Mouse (Mus musculus) heart, postnatal 0 days (tissue): ENCODE results near the gene Prdm16. TPM values are rescaled to one million over a fixed set of nuclear protein-coding genes. Genes with fewer than 3 reads are reported as not detected.

Experiments used
- ATAC-seq: fragments of 200-750 bp; cut with Nextera tagmentation; 2 replicates; pipeline ENCODE4 v1.8.0; 2017; ENCODE audit warnings: low read depth, moderate number of reproducible peaks, moderate library complexity; ENCODE audit not compliant: insufficient read depth
- DNase-seq: peaks from one replicate; pipeline ENCODE4 v3.0.0-alpha.2; 2016; ENCODE audit warnings: low spot score
- H3K27ac ChIP-seq: fragments of 300-500 bp; sonication (generic); 2 replicates; pipeline ENCODE4 v1.5.1; 2014; ENCODE audit warnings: low read depth, mild to moderate bottlenecking
- H3K27me3 ChIP-seq: fragments of 300-500 bp; sonication (generic); 2 replicates; pipeline ENCODE4 v1.6.1; 2014; ENCODE audit warnings: low read length, mixed read lengths; ENCODE audit not compliant: control insufficient read depth, insufficient read depth
- H3K36me3 ChIP-seq: fragments of 300-500 bp; sonication (generic); replicated peaks from 2 replicates; pipeline ENCODE4 v1.6.1; 2014; ENCODE audit warnings: low read length, mixed read lengths; ENCODE audit not compliant: control insufficient read depth, insufficient read depth
- H3K4me1 ChIP-seq: fragments of 300-500 bp; sonication (generic); 2 replicates; pipeline ENCODE4 v1.6.1; 2014; ENCODE audit warnings: antibody characterized with exemption; ENCODE audit not compliant: control insufficient read depth, insufficient read depth
- H3K4me2 ChIP-seq: fragments of 300-500 bp; sonication (generic); 2 replicates; pipeline ENCODE4 v1.6.1; 2014; ENCODE audit warnings: low read depth, mild to moderate bottlenecking, low read length, moderate library complexity
- H3K4me3 ChIP-seq: fragments of 300-500 bp; sonication (generic); 2 replicates; pipeline ENCODE4 v1.5.1; 2014; ENCODE audit warnings: low read depth, low read length
- H3K9ac ChIP-seq: fragments of 300-500 bp; sonication (generic); replicated peaks from 2 replicates; pipeline ENCODE4 v1.6.1; 2014; ENCODE audit warnings: low read depth, low read length, mixed read lengths
- H3K9me3 ChIP-seq: fragments of 300-500 bp; sonication (generic); replicated peaks from 2 replicates; pipeline ENCODE4 v1.6.1; 2016; ENCODE audit warnings: low read length; ENCODE audit not compliant: control insufficient read depth
- CTCF ChIP-seq: IDR thresholded peaks from 2 replicates; pipeline ENCODE4 v1.5.1; 2016; ENCODE audit warnings: antibody characterized with exemption, control low read depth, low read depth
- EP300 ChIP-seq: IDR thresholded peaks from 2 replicates; pipeline ENCODE4 v1.6.1; 2016; ENCODE audit warnings: antibody characterized with exemption, low read depth
- WGBS: fragments of 180-500 bp; shearing (Covaris S2); extraction: QIAGEN DNeasy Blood & Tissue Kit; methylation state at CpG from one replicate; pipeline ENCODE4 v1.1.7; 2014; 5-methylcytosine and 5-hydroxymethylcytosine counted together
- polyA plus RNA-seq: library from polyadenylated mRNA; unstranded; fragments of >200 nt; fragmentation: Nextera tagmentation; extraction: Ambion mirVana; gene quantifications from 2 replicates; pipeline ENCODE4 v1.2.1, GENCODE M21; 2015
- total RNA-seq: library from RNA; depleted of rRNA; stranded (reverse); fragments of >200 nt; gene quantifications from 2 replicates; pipeline ENCODE4 v1.2.3, GENCODE M21; 2014; ENCODE audit warnings: low replicate concordance

The Prdm16 gene
- total and polyA plus RNA-seq, 2 experiments from 2014 or later = 9.3 to 14.7 TPM

DNA sequence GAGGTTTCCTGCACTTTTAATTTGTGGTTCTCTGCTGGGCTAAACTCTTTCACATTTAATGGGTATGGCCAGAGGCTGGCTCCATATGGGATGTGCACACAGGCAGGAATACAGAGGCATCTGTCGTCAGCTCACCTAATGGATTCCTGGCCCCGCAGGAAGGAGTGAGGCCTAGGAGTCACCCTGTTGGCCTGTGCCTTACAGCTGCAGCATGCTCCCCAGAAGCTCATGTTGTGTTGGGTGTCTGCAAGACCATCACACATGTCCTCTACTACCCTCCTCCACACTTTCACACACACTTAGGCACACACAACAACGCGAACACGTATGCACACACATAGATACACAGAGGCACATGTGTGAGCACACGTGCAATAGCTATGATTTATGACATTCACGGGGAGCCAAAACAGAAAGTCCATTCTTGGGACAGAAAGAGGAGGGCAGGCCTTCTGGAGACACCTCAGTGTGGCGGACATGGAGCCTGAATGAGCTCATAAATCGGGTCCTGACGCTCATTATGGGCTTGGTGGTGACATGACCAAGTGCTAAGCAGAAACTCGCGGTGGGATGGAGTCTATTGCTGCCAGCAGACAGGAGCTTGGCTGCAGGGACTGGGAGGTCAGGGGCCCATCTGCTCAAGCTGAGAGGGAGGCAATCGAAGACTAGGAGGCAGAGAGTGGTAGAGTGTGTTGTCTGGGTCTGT lies 265.0 kb downstream of the Prdm16 start:
- Histone ChIP-seq H3K27ac (no peak overlapping the region), H3K4me1 (0 out of 2 replicates have a peak, but pooled peaks cover 4% of the 10 kb centered on the region), H3K36me3 (no peaks in the 10 kb centered on the region), H3K9me3 (no peaks in the 10 kb centered on the region), H3K4me2 (no peak overlapping the region), H3K27me3 (no peaks in the 10 kb centered on the region), H3K9ac (no peak overlapping the region), H3K4me3 (no peak overlapping the region)
- ATAC-seq = no peak; the same call in 1 of the 2 replicates
- 56% methylated on average over 13 of the region's 13 CpGs for WGBS
- no peak for DNase-seq
- no peak for TF ChIP-seq EP300
- no peak for TF ChIP-seq CTCF

DNA sequence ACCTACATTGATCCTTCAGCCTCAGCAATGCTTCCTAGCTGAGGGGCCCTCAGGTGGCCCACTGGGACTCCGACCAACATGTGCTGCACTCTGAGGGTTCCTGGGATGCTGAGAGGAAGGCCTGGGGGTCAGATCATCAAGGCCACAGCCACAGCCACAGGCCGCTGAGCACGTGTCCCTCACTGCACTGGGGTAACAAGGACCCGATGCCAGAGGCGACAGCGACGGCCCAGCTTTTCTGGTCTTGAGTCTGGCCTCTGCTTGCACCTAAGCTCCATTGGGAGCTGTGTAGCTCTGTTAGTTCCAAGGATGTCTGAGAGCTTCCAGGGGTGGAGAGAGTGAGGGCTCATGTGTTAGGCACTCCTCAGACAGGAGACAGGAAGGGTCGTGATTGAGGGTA lies 265.8 kb downstream of the Prdm16 start:
- no peak overlapping the region for H3K27ac ChIP-seq
- H3K4me2 ChIP-seq = no peak overlapping the region
- no peak overlapping the region for H3K9ac ChIP-seq
- 66% methylated on average over 8 of the region's 8 CpGs for WGBS
- H3K27me3 ChIP-seq = no peaks in the 10 kb centered on the region
- TF ChIP-seq CTCF = no peak
- TF ChIP-seq EP300 = no peak
- ATAC-seq = no peak
- 0 out of 2 replicates have a peak, but pooled peaks cover 4% of the 10 kb centered on the region for H3K4me1 ChIP-seq
- no peaks in the 10 kb centered on the region for H3K36me3 ChIP-seq
- no peak overlapping the region for H3K4me3 ChIP-seq
- H3K9me3 ChIP-seq = no peaks in the 10 kb centered on the region
- DNase-seq = no peak

DNA sequence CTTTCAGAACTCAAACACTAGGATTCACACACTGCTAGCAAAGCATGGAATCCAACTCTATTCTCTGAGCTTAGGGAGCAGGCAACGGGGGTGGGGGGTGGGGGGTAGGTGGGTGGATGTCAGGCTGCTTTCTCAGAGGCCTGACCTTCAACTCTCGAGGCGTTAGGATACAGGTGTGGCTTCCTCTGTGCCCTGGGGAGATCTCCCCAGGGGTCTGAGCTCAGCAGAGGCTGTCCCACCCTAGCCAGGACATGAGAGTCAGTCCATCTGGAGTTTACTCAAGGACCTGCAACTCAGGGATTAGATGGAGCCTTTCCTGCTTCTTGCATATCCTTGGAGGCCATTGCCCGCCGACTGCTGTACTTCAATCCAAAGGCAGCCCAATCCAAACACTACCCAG lies 267.6 kb downstream of the Prdm16 start:
- no peaks in the 10 kb centered on the region for H3K27me3 ChIP-seq
- whole genome bisulfite sequencing = 63% methylated on average over 5 of the region's 5 CpGs
- H3K36me3 ChIP-seq = no peaks in the 10 kb centered on the region
- H3K27ac ChIP-seq = no peak overlapping the region
- no peak overlapping the region for H3K4me3 ChIP-seq
- no peaks in the 10 kb centered on the region for H3K9me3 ChIP-seq
- ATAC-seq = no peak
- H3K4me1 ChIP-seq = 0 out of 2 replicates have a peak, but pooled peaks cover 4% of the 10 kb centered on the region
- no peak overlapping the region for H3K9ac ChIP-seq
- H3K4me2 ChIP-seq = no peak overlapping the region
- TF ChIP-seq EP300 (no peak), CTCF (no peak)
- DNase-seq = no peak

DNA sequence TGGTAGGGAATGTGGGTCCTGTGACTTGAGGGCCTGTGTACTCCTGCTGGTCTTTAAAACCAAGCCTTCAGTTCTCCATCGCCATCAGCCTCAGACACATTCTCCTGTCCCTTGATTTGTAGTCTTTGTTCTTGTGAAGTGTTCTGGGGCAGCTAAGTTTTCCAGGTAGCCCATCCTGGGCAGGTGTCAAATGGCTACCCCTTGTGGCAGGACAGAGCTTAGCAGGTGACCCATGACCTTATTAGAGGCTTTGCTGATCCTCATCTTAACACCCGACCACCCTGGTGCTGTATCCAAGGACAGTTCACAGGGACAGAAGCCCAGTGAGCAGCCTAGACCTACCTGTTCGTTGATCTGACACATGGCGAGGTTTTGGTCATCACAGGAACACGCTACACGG lies 269.8 kb downstream of the Prdm16 start:
- ATAC-seq (no peak), DNase-seq (no peak)
- Histone ChIP-seq H3K4me1 (0 out of 2 replicates have a peak, but pooled peaks cover under 1% of the 10 kb centered on the region), H3K4me2 (no peak overlapping the region), H3K9ac (no peak overlapping the region), H3K27me3 (0 out of 2 replicates have a peak, but pooled peaks cover 2% of the 10 kb centered on the region), H3K4me3 (no peak overlapping the region), H3K36me3 (no peaks in the 10 kb centered on the region), H3K9me3 (no peaks in the 10 kb centered on the region), H3K27ac (no peak overlapping the region)
- TF ChIP-seq EP300 = no peak
- TF ChIP-seq CTCF = no peak
- WGBS = 79% methylated on average over 6 of the region's 6 CpGs

DNA sequence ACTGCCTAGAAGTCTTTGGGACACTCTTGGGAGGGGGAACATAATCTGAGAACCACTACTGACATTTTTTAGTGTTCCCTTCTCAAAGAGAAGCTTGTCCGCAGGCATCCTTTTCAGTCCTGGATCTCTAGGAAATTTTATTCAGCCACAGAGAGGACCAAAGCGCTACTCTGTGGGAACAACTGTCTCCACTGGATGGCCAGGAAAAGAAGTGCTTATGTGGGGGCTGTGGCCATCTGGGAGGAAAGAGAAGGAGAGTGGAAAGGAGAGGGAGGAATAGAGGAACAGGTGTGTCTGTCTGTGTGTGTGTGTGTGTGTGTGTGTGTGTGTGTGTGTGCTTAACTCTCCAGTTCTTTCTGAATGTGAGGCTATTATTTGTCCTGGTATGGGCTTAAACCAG lies 271.9 kb downstream of the Prdm16 start:
- DNase-seq = no peak
- Histone ChIP-seq H3K4me1 (peaks cover 1% of the 10 kb centered on the region), H3K27me3 (0 out of 2 replicates have a peak, but pooled peaks cover 2% of the 10 kb centered on the region), H3K4me3 (no peak overlapping the region), H3K4me2 (no peak overlapping the region), H3K9ac (no peak overlapping the region), H3K9me3 (no peaks in the 10 kb centered on the region), H3K36me3 (no peaks in the 10 kb centered on the region), H3K27ac (no peak overlapping the region)
- no peak for TF ChIP-seq CTCF
- no peak for TF ChIP-seq EP300
- WGBS = 94% methylated on average over 2 of the region's 2 CpGs
- ATAC-seq = no peak

DNA sequence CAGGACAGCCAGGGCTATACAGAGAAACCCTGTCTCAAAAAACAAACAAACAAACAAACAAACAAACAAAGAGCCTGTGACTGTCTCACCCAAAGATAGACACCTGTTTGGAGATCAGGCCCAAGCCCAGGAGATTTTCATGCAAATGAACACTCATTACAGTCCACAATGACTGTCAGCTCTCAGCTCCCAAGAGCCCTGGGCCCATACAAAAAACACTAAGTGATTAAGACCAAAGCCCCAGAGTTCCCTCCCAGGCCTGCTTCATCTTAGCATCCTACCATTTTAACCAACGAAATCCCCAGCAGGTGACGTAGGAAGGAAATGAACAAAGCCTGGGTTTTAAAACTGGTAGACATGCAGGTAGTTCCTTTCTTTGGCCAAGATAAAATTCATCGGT lies 275.8 kb downstream of the Prdm16 start:
- no peak overlapping the region for H3K4me3 ChIP-seq
- H3K4me2 ChIP-seq = no peak overlapping the region
- ATAC-seq = no peak
- no peak overlapping the region for H3K9ac ChIP-seq
- WGBS = 93% methylated on average over 3 of the region's 3 CpGs
- no peaks in the 10 kb centered on the region for H3K36me3 ChIP-seq
- H3K4me1 ChIP-seq = peaks cover 23% of the 10 kb centered on the region
- H3K27ac ChIP-seq = no peak overlapping the region
- TF ChIP-seq EP300 (no peak), CTCF (no peak)
- H3K9me3 ChIP-seq = no peaks in the 10 kb centered on the region
- DNase-seq = no peak
- 0 out of 2 replicates have a peak, but pooled peaks cover 2% of the 10 kb centered on the region for H3K27me3 ChIP-seq
